Mouse (Mus musculus) heart, embryonic 14.5 days (tissue): Measurements from ENCODE around the gene Lrmp. TPM values are rescaled to one million over a fixed set of nuclear protein-coding genes. Genes with fewer than 3 reads are reported as not detected.
"Not testable (repeated sequence)": the region's sequence is repeated elsewhere in the genome, so short reads cannot be mapped to it uniquely, and the experiment has no call there.

Source experiments
- ATAC-seq: fragments of 200-750 bp; cut with Nextera tagmentation; 2 replicates; pipeline ENCODE4 v1.8.0; 2017; ENCODE audit warnings: low read depth, moderate TSS enrichment; ENCODE audit not compliant: insufficient number of reproducible peaks, insufficient read depth, low FRiP score
- H3K27ac ChIP-seq, 2 experiments: fragments of 200-500 bp in 1 of 2; fragments of 300-500 bp in 1 of 2; sonication (generic) in 1 of 2; replicated peaks in 1 of 2; 2 replicates each; pipeline ENCODE4 v1.5.1; 2012 to 2014; ENCODE audit warnings: low read depth in 2 of 2, low read length in 2 of 2, control low read depth in 1 of 2, mild to moderate bottlenecking in 1 of 2, mixed read lengths in 1 of 2; ENCODE audit not compliant: control insufficient read depth in 1 of 2, insufficient read depth in 1 of 2
- H3K27me3 ChIP-seq: fragments of 300-500 bp; sonication (generic); 2 replicates; pipeline ENCODE4 v1.6.1; 2014; ENCODE audit warnings: mild to moderate bottlenecking, low read length, control low read depth; ENCODE audit not compliant: control insufficient read depth, insufficient read depth
- H3K36me3 ChIP-seq: fragments of 300-500 bp; sonication (generic); 2 replicates; pipeline ENCODE4 v1.6.1; 2014; ENCODE audit warnings: mild to moderate bottlenecking, control low read depth, low read length, mixed read lengths; ENCODE audit not compliant: control insufficient read depth, insufficient read depth
- H3K4me1 ChIP-seq, 2 experiments: fragments of 200-500 bp in 1 of 2; fragments of 300-500 bp in 1 of 2; sonication (generic) in 1 of 2; 2 replicates each; pipeline ENCODE4 v1.6.1; 2012 to 2014; ENCODE audit warnings: low read length in 2 of 2, control low read depth in 1 of 2, mixed read lengths in 1 of 2; ENCODE audit not compliant: control insufficient read depth in 2 of 2, insufficient read depth in 2 of 2
- H3K4me2 ChIP-seq: fragments of 300-500 bp; sonication (generic); 2 replicates; pipeline ENCODE4 v1.6.1; 2014; ENCODE audit warnings: mild to moderate bottlenecking, low read length
- H3K4me3 ChIP-seq, 2 experiments: fragments of 200-500 bp in 1 of 2; fragments of 300-500 bp in 1 of 2; sonication (generic) in 1 of 2; 2 replicates each; pipeline ENCODE4 v1.5.1; 2012 to 2014; ENCODE audit warnings: low read length in 2 of 2, mild to moderate bottlenecking in 2 of 2, control low read depth in 1 of 2, low read depth in 1 of 2, moderate library complexity in 1 of 2; ENCODE audit not compliant: control insufficient read depth in 1 of 2, insufficient read depth in 1 of 2
- H3K9ac ChIP-seq: fragments of 300-500 bp; sonication (generic); 2 replicates; pipeline ENCODE4 v1.6.1; 2014; ENCODE audit warnings: mild to moderate bottlenecking, low read length
- H3K9me3 ChIP-seq: fragments of 300-500 bp; sonication (generic); 2 replicates; pipeline ENCODE4 v1.6.1; 2016; ENCODE audit warnings: low read length, control low read depth; ENCODE audit not compliant: control insufficient read depth
- WGBS: fragments of 180-500 bp; shearing (Covaris S2); extraction: QIAGEN DNeasy Blood & Tissue Kit; methylation state at CpG from one replicate; pipeline ENCODE4 v1.1.7; 2014; 5-methylcytosine and 5-hydroxymethylcytosine counted together
- polyA plus RNA-seq: library from polyadenylated mRNA; unstranded; fragments of >200 nt; fragmentation: Nextera tagmentation; extraction: Ambion mirVana; gene quantifications from 2 replicates; pipeline ENCODE4 v1.2.1, GENCODE M21; 2014

The Lrmp gene
- polyA plus RNA-seq, 1 experiment from 2014 or later: 1.4 TPM

DNA sequence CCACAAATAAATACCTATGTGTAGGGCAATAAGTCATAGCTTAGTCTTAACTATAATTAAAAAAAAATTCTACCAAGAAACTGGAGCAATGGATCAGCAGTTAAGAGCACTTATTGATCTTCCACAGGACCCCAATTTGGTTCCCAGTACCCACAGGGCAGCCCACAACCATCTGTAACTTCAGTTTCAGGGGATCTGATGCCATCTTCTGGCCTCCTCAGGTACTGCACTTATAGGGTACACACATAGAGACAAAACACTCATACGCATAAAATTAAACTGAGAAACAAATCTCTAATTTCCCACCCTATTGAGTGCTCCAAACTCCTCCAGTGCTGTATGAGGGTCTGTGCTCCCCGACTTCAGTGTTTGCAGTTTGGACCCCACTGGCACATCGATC lies 12.2 kb downstream of the Lrmp start:
- Histone ChIP-seq H3K9me3 (no peaks in the 10 kb centered on the region), H3K4me2 (no peak overlapping the region), H3K27ac (no peak overlapping the region), H3K4me3 (no peak overlapping the region), H3K9ac (no peak overlapping the region), H3K27me3 (no peaks in the 10 kb centered on the region), H3K36me3 (no peaks in the 10 kb centered on the region), H3K4me1 (peaks cover 11 to 29% of the 10 kb centered on the region in 2 experiments)
- 97% methylated on average over 3 of the region's 3 CpGs for WGBS
- no peak for ATAC-seq

DNA sequence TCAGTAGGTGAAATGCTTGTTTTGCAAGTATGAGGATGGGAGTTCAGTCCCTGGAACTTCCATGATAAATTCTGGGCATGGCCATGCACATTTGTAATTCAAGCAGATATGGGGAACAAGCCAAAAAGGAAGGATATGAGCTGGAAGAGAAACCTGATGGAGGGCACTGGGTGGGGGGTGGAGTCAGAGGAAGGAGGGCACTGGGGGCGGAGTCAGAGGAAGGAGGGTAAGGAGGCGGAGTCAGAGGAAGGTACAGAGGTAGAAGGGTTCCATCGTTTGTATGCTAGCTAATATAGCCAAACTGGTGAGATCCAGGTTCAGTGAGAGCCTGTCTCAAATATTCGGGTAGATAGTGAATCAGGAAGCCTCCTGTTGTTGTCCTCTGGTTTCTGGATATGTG lies 14.1 kb downstream of the Lrmp start:
- no peak for ATAC-seq
- Histone ChIP-seq H3K9ac (no peak overlapping the region), H3K4me1 (peaks cover 11 to 20% of the 10 kb centered on the region in 2 experiments), H3K27ac (no peak overlapping the region), H3K36me3 (no peaks in the 10 kb centered on the region), H3K9me3 (no peaks in the 10 kb centered on the region), H3K4me3 (no peak overlapping the region), H3K27me3 (no peaks in the 10 kb centered on the region), H3K4me2 (no peak overlapping the region)
- WGBS: 77% methylated on average over 4 of the region's 4 CpGs

DNA sequence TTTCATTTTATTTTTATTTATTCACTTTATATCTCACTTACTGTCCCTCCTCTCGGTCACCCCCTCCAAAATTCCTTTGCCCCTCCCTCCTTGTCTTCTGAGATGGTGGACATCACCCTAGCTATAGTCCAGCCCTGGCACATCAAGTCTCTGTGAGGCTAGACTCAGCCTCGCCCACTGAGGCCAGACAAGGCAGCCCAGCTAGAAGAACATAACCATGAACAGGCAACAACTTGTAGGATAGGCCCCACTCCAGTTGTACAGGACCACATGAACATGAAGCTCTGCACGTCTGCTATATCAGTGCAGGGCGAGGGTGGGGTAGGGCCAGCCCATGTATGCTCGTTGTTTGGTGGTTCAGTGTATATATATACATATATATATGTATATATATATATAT lies 16.5 kb downstream of the Lrmp start:
- Histone ChIP-seq H3K9ac (no peak overlapping the region), H3K36me3 (no peaks in the 10 kb centered on the region), H3K4me3 (no peak overlapping the region)

DNA sequence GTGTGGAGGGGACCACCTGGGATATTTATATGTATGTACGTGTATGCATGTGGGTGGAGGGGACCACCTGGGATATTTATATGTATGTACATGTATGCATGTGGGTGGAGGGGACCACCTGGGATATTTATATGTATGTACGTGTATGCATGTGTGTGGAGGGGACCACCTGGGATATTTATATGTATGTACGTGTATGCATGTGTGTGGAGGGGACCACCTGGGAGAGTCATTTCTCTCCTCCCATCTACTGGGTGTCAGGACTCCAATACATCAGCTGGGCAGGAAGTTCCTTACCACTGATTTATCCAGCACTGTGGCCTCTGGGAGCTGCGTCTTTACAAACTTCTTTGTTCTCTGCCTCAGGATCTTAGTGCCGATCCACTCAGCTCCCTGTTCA lies 17.5 kb downstream of the Lrmp start:
- not testable (repeated sequence) for H3K4me1 ChIP-seq, H3K4me2 ChIP-seq, ATAC-seq, H3K27me3 ChIP-seq, H3K27ac ChIP-seq, H3K9me3 ChIP-seq, H3K4me3 ChIP-seq, H3K9ac ChIP-seq, H3K36me3 ChIP-seq
- 82% methylated on average over 5 of the region's 5 CpGs for whole genome bisulfite sequencing

More for the DNA sequence above, 16.5 kb downstream of the Lrmp start:
- no peak for ATAC-seq
- WGBS: 79% methylated on average over 5 of the region's 5 CpGs
- Histone ChIP-seq H3K4me2 (no peak overlapping the region), H3K9me3 (no peaks in the 10 kb centered on the region), H3K4me1 (no peaks in the 10 kb centered on the region), H3K27me3 (no peaks in the 10 kb centered on the region), H3K27ac (no peak overlapping the region)

DNA sequence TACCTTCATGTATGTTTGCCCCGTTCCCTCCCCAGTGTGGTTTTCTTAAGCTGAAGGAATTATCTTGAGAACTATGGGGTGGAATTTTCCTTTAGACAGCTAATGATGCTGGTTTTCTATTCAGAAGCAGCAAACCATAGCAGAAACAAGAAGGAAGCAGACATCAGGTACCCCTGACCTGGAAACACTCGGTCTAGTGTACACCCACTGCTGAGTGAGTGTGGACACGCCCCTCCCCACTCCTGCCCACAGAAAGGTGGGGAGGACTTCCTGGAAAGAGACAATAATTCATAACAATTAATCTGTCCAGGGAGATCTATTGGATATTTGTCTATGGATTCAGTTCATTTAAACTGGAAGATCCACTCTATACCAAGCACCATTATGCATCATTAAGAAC lies 19.8 kb downstream of the Lrmp start:
- Histone ChIP-seq H3K4me2 (no peak overlapping the region), H3K27me3 (no peaks in the 10 kb centered on the region), H3K4me3 (no peak overlapping the region), H3K36me3 (no peaks in the 10 kb centered on the region), H3K27ac (no peak overlapping the region), H3K4me1 (no peaks in the 10 kb centered on the region), H3K9me3 (no peaks in the 10 kb centered on the region), H3K9ac (no peak overlapping the region)
- WGBS: 72% methylated on average over 3 of the region's 3 CpGs
- no peak for ATAC-seq

DNA sequence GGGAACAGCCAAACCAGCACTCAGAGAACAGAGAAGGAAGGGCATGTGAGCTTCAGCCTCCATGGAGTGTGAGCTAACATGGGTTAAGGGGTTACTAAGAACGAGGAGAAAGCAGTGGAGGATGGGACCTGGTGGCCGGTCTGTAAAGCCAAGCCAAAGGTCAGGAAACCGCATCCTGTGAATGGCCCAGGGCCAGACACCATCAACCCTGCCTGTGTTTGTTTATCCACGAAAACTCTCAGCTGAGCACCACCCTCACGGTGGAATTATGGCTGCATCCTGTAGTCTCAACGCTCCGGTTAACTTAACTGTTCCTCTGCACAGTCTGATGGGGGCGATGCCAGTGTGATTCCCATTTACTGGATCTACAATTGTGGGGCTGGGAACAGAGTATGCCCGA lies 20.4 kb downstream of the Lrmp start:
- Histone ChIP-seq H3K27ac (no peak overlapping the region), H3K4me1 (peaks cover 0 to 2% of the 10 kb centered on the region in 2 experiments; a peak in 1 of 4 replicates), H3K27me3 (no peaks in the 10 kb centered on the region), H3K9ac (no peak overlapping the region), H3K36me3 (no peaks in the 10 kb centered on the region), H3K4me3 (no peak overlapping the region), H3K9me3 (no peaks in the 10 kb centered on the region), H3K4me2 (no peak overlapping the region)
- whole genome bisulfite sequencing: 75% methylated on average over 9 of the region's 9 CpGs
- no peak for ATAC-seq

DNA sequence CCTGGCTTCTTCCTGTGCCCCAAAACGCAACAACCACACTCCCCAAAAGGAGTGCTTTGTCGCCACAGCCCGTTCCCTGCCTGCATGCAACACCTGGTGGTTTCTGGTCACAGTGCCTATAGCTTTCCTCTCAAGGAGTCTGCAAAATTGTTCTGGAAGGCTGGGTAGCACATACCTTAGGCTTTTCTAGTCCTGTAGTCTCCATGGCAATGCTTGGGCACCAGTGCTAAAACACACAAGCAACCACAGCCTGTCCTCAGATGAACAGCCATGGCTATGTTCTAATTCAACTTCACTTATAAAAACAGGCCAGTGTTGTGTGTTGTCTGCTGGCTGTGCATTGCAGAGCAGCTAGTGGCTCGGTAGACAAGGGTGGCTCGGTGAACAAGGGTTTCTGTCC lies 21.4 kb downstream of the Lrmp start:
- no peak for ATAC-seq
- H3K9ac ChIP-seq: no peak overlapping the region
- WGBS: 82% methylated on average over 5 of the region's 5 CpGs

DNA sequence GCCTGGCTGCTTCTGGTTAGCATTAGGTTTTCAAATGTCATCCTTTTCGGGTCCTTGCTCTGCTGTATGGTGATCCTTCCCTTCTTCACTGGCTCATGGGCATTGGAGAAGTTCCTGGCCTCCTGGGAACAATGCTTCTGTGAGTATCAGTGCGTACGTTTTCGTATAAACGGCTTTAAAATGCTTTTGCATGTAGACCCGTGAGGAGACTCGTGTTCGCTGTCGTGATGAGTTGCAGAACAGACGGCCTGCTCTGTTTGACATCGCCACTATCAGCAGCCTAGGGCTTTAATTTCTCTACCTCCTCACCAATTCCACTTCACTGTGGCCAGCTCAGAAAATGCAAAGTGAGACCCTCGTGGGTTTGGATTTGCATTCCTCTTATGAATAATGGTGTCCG lies 23.8 kb downstream of the Lrmp start:
- no peak overlapping the region for H3K27ac ChIP-seq
- no peaks in the 10 kb centered on the region for H3K36me3 ChIP-seq
- no peak overlapping the region for H3K4me3 ChIP-seq
- H3K4me1 ChIP-seq: peaks cover 0 to 2% of the 10 kb centered on the region in 2 experiments; a peak in 1 of 4 replicates
- H3K9ac ChIP-seq: no peak overlapping the region
- no peak overlapping the region for H3K4me2 ChIP-seq
- ATAC-seq: no peak
- 82% methylated on average over 13 of the region's 13 CpGs for WGBS
- no peaks in the 10 kb centered on the region for H3K27me3 ChIP-seq
- H3K9me3 ChIP-seq: no peaks in the 10 kb centered on the region

More for the DNA sequence above, 21.4 kb downstream of the Lrmp start:
- no peak overlapping the region for H3K4me3 ChIP-seq
- no peak overlapping the region for H3K4me2 ChIP-seq
- no peaks in the 10 kb centered on the region for H3K36me3 ChIP-seq
- H3K9me3 ChIP-seq: no peaks in the 10 kb centered on the region
- no peak overlapping the region for H3K27ac ChIP-seq
- no peaks in the 10 kb centered on the region for H3K27me3 ChIP-seq
- peaks cover 0 to 2% of the 10 kb centered on the region in 2 experiments; a peak in 1 of 4 replicates for H3K4me1 ChIP-seq
